Mouse (Mus musculus) limb, embryonic 10.5 days (tissue): ENCODE data around the gene Amer3. TPM values are rescaled to one million over a fixed set of nuclear protein-coding genes. Genes with fewer than 3 reads are reported as not detected.
"Not testable (repeated sequence)": the region's sequence is repeated elsewhere in the genome, so short reads cannot be mapped to it uniquely, and the experiment has no call there.

Experiments
- DNase-seq: peaks from one replicate; pipeline ENCODE4 v3.0.0-alpha.2; 2017; ENCODE audit warnings: low spot score
- H3K27ac ChIP-seq: fragments of 300-500 bp; sonication (generic); 2 replicates; pipeline ENCODE4 v1.5.1; 2016; ENCODE audit warnings: mild to moderate bottlenecking
- H3K27me3 ChIP-seq: fragments of 300-500 bp; sonication (generic); 2 replicates; pipeline ENCODE4 v1.6.1; 2016; ENCODE audit warnings: low read depth, mild to moderate bottlenecking; ENCODE audit not compliant: poor library complexity, severe bottlenecking
- H3K36me3 ChIP-seq: fragments of 300-500 bp; sonication (generic); 2 replicates; pipeline ENCODE4 v1.6.1; 2016; ENCODE audit warnings: mild to moderate bottlenecking, moderate library complexity
- H3K4me1 ChIP-seq: fragments of 300-500 bp; sonication (generic); 2 replicates; pipeline ENCODE4 v1.6.1; 2016
- H3K4me3 ChIP-seq: fragments of 300-500 bp; sonication (generic); 2 replicates; pipeline ENCODE4 v1.5.1; 2016; ENCODE audit warnings: mild to moderate bottlenecking, moderate library complexity
- H3K9me3 ChIP-seq: fragments of 300-500 bp; sonication (generic); replicated peaks from 2 replicates; pipeline ENCODE4 v1.6.1; 2016; ENCODE audit warnings: mild to moderate bottlenecking
- WGBS: fragments of 180-500 bp; shearing (Covaris S2); methylation state at CpG from one replicate; pipeline ENCODE4 v1.1.7; 2016; 5-methylcytosine and 5-hydroxymethylcytosine counted together
- polyA plus RNA-seq: library from polyadenylated mRNA; unstranded; fragments of >200 nt; fragmentation: Nextera tagmentation; extraction: Ambion mirVana; gene quantifications from 2 replicates; pipeline ENCODE4 v1.2.1, GENCODE M21; 2016

Gene Amer3
- polyA plus RNA-seq, 1 experiment from 2014 or later = not detected

DNA sequence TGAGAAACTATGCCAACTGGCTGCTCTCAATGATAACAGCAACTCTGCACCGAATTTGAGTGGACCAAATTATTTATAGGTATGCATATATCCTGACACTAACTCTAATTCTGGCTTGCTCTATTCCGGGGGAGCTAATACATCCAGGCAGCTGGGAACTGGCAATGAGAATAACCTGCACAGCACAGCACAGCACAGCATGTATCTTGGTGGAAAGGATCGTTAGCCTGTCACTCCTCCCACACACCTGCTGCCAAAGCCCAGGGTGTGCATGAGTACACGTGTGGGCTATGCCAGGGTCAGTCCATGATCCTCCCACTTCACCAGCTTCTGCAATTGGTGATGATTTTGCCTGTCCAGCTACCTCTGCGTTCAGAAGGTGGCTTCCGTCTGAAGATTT lies 8.0 kb upstream of the Amer3 start:
- WGBS = 85% methylated on average over 6 of the region's 6 CpGs
- H3K36me3 ChIP-seq = no peaks in the 10 kb centered on the region
- H3K4me1 ChIP-seq = no peaks in the 10 kb centered on the region
- no peak overlapping the region for H3K4me3 ChIP-seq
- no peak for DNase-seq
- no peaks in the 10 kb centered on the region for H3K9me3 ChIP-seq
- H3K27ac ChIP-seq = no peak overlapping the region
- no peaks in the 10 kb centered on the region for H3K27me3 ChIP-seq

DNA sequence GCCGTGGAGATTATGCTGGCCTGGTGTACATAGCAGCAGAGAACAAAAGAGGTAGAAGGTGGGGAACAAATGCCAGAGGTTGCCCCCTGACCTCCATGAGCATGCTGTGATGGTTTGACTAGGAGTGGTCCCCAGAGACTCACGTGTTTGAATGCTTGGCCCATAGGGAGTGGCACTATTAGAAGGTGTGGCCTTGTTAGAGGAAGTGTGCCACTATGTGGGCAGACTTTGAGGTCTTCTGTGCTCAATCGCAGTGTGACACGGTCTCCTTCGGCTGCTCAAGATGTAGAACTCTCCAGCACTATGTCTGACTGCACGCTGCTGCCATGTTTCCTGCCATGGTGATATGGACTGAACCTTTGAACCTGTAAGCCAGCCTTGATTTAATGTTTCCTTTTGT lies 6.2 kb upstream of the Amer3 start:
- Histone ChIP-seq H3K9me3 (no peaks in the 10 kb centered on the region), H3K27ac (no peak overlapping the region), H3K27me3 (peaks cover 9% of the 10 kb centered on the region), H3K36me3 (no peaks in the 10 kb centered on the region), H3K4me1 (no peaks in the 10 kb centered on the region), H3K4me3 (no peak overlapping the region)
- no peak for DNase-seq
- WGBS = 85% methylated on average over 6 of the region's 6 CpGs

DNA sequence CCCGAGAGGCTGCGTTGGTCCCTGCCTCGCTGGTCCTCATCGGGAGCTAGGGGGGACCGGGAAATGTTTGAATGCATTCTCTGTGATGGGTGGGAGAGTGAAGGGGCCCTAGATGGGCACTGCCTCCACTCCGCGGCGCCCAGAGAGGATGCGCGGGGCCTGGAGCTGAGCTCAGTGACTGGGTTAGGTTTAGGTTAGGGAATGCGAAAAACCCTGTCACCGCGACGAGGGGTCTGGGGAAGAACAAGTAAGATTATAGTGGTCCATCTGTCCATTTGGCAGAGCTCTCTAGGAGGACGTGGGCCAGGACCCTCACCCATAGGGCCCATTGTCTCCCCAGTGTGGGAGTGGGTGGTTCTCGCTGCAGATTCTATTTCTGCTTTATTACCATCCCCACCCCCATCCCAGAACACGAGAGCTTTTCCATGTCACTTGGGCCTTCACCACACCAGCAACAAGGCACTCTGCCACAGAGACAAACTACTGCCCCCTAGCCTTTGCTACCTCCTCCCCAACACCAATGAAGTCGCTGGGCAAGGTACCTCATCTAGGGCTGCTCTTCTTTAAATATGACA lies 412 bp downstream of the Amer3 start:
- Histone ChIP-seq H3K36me3 (no peaks in the 10 kb centered on the region), H3K9me3 (no peaks in the 10 kb centered on the region), H3K4me3 (peak overlapping the region; percentile 51), H3K4me1 (peaks cover 13% of the 10 kb centered on the region), H3K27ac (no peak overlapping the region), H3K27me3 (peaks cover 37% of the 10 kb centered on the region)
- no peak for DNase-seq
- WGBS = 1% methylated on average over 18 of the region's 18 CpGs

GRCm38 (mm10) chr1:34582218-34582617 lies 2.8 kb downstream of the Amer3 start:
- Histone ChIP-seq H3K36me3 (no peaks in the 10 kb centered on the region), H3K4me3 (no peak overlapping the region), H3K4me1 (peaks cover 13% of the 10 kb centered on the region), H3K27me3 (peaks cover 37% of the 10 kb centered on the region), H3K27ac (no peak overlapping the region), H3K9me3 (no peaks in the 10 kb centered on the region)
- no peak for DNase-seq
- 65% methylated on average over 6 of the region's 6 CpGs for WGBS

- no peak for DNase-seq
- Histone ChIP-seq H3K27ac (no peak overlapping the region), H3K36me3 (no peaks in the 10 kb centered on the region), H3K4me1 (peaks cover 12% of the 10 kb centered on the region), H3K4me3 (no peak overlapping the region), H3K27me3 (peaks cover 21% of the 10 kb centered on the region), H3K9me3 (no peaks in the 10 kb centered on the region)
- WGBS = 32% methylated on average over 4 of the region's 4 CpGs
These were observed 4.4 kb downstream of the Amer3 start for GRCm38 (mm10) chr1:34583821-34584263.

DNA sequence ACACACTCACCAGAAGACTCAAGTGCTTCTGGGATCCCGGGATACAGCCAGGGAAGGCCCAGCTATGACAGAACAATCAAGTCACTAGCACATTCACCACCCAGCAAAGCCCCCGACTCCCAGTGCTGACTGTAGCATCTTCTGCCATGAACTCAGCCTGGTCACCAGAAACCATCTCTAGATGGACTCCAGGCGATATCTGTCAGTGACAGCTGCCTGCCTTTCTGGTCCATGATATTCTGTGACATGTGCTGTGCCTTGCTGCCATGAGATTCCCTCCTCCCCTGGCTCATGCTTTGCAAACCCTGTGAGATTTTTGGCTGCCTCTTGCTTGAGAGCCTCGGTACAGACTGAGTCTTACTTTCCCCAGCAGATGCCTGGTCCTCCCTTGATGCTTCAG lies 5.3 kb downstream of the Amer3 start:
- Histone ChIP-seq H3K36me3 (no peaks in the 10 kb centered on the region), H3K9me3 (no peaks in the 10 kb centered on the region), H3K4me1 (peaks cover 3% of the 10 kb centered on the region), H3K27ac (no peak overlapping the region), H3K27me3 (peaks cover 13% of the 10 kb centered on the region), H3K4me3 (no peak overlapping the region)
- 81% methylated on average over 4 of the region's 4 CpGs for WGBS
- DNase-seq = no peak

- 82% methylated on average over 22 of the region's 22 CpGs for WGBS
These were observed 8.0 kb downstream of the Amer3 start for GRCm38 (mm10) chr1:34587298-34588096.

GRCm38 (mm10) chr1:34600000-34600399 lies 20.5 kb downstream of the Amer3 start:
- H3K27ac ChIP-seq = no peak overlapping the region
- no peaks in the 10 kb centered on the region for H3K27me3 ChIP-seq
- H3K4me3 ChIP-seq = no peak overlapping the region
- no peaks in the 10 kb centered on the region for H3K36me3 ChIP-seq
- no peaks in the 10 kb centered on the region for H3K9me3 ChIP-seq
- 72% methylated on average over 15 of the region's 15 CpGs for WGBS
- no peaks in the 10 kb centered on the region for H3K4me1 ChIP-seq
- DNase-seq = no peak

More at GRCm38 (mm10) chr1:34587298-34588096, 8.0 kb downstream of the Amer3 start:
- Histone ChIP-seq H3K27me3 (no peaks in the 10 kb centered on the region), H3K36me3 (no peaks in the 10 kb centered on the region), H3K4me1 (no peaks in the 10 kb centered on the region), H3K27ac (no peak overlapping the region), H3K4me3 (no peak overlapping the region), H3K9me3 (no peaks in the 10 kb centered on the region)
- DNase-seq = no peak

DNA sequence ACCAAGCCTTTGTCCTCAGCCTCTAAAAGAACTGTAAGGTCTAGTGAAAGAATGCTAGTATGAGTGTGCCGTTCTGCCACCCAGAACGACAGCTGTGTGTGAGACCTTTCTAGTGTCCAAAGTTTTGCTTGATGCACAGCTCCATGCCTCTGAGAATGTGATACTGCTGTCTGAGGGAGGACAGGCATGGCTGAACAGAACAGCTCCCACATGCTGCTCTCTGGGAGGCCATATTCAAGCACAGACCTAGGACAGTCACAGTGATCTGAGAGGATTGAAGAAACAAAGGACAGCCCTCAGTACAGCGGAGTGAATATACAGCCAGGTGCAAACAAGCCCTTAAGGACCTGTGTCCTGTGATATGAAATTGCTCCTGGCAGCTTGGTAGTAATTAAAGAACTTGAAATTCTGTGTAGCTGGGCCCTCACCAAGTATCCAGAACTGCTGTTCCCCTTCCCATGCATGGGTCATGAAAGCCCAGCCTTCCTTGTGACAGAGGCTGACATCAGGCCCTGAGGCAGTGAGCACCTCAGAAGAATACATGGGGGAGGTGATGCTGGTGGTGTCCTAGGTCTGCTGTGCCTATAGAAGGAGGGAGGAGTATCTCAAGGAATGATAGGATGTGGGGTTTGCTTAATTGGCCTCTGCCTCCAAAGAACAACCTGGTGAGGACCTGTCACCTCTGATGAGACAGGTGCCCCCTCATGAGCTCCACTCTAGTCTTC lies 22.0 kb downstream of the Amer3 start:
- no peak overlapping the region for H3K27ac ChIP-seq
- H3K36me3 ChIP-seq = no peaks in the 10 kb centered on the region
- H3K9me3 ChIP-seq = no peaks in the 10 kb centered on the region
- DNase-seq = no peak
- H3K4me3 ChIP-seq = no peak overlapping the region
- H3K4me1 ChIP-seq = no peaks in the 10 kb centered on the region
- WGBS = 86% methylated on average over 3 of the region's 3 CpGs
- H3K27me3 ChIP-seq = no peaks in the 10 kb centered on the region

DNA sequence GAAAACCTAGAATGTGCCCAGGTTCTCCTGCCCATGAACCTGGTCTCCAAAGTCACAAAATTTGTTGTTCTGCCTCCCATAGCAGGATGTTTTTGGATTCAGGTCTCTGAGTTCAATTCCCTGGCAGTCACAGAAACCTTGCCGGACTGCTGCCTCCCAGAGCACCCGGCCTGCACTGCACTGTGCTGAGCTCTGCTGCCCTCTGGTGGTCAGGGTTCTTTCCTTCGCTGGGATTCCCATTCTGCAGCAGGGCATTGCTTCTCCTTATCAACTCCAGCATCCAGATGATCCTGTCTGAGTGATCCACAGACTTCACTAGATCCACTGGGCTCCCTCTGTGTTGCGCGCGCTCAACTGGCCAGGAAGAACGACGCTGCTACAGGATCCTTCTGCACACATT lies 22.9 kb downstream of the Amer3 start:
- WGBS = 23% methylated on average over 8 of the region's 8 CpGs
- Histone ChIP-seq H3K4me3 (no peak overlapping the region), H3K27me3 (no peaks in the 10 kb centered on the region), H3K27ac (no peak overlapping the region), H3K9me3 (no peaks in the 10 kb centered on the region), H3K36me3 (no peaks in the 10 kb centered on the region), H3K4me1 (no peaks in the 10 kb centered on the region)
- peak; percentile 90 for DNase-seq

DNA sequence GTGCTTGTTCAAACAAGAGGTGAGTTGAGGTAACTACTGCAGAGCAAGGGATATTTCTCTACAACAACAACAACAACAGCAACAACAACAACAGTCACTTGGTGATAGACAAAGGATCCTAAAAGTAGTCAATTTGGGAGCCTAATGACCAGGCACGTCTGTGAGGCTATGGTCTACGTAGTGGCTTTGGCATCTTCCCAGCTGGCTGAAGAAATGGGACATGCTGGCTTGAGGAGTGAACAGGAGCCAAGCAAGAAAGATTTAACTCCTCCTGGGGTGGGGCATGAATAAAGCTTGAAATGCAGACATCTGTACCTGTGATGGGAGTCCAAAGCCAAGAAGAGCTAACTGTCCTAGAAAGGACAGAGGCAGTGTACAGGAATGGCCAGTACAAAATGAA lies 34.3 kb downstream of the Amer3 start:
- no peak overlapping the region for H3K4me3 ChIP-seq
- 85% methylated on average over 2 of the region's 2 CpGs for WGBS
- no peaks in the 10 kb centered on the region for H3K36me3 ChIP-seq
- no peaks in the 10 kb centered on the region for H3K4me1 ChIP-seq
- H3K27me3 ChIP-seq = no peaks in the 10 kb centered on the region
- DNase-seq = no peak
- no peaks in the 10 kb centered on the region for H3K9me3 ChIP-seq
- H3K27ac ChIP-seq = no peak overlapping the region

- not testable (repeated sequence) for H3K27me3 ChIP-seq, H3K36me3 ChIP-seq, H3K4me1 ChIP-seq, H3K9me3 ChIP-seq, DNase-seq, H3K27ac ChIP-seq, H3K4me3 ChIP-seq
- 93% methylated on average over 13 of the region's 13 CpGs for WGBS
These were observed 40.7 kb downstream of the Amer3 start for GRCm38 (mm10) chr1:34620116-34620515.

DNA sequence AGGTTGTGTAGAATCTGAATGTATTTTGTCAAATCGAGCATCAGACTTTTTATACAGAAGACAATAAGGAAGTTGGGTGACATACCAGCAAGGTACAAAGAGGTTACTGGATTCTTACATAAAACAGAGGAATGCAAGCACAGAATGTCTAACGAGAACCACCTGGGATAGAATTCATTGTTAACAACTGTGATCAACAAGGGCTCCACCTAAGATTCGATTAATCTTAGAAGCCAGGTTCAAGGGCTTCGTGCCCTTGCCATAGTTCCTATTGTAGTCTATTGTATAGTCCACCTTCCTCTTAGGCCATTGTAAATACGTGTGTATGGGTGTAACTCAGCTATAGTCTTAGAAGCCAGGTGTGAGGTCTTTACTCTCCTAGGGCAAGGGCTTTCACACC lies 41.3 kb downstream of the Amer3 start:
- H3K4me1 ChIP-seq, H3K27ac ChIP-seq, DNase-seq, H3K36me3 ChIP-seq, H3K4me3 ChIP-seq, H3K9me3 ChIP-seq, H3K27me3 ChIP-seq: not testable (repeated sequence)
- WGBS = 94% methylated on average over 5 of the region's 5 CpGs
